Mouse (Mus musculus) small intestine, adult 2 months (tissue): ENCODE results near the gene Chmp2a.

Experiments
- CTCF ChIP-seq: fragments of 200-500 bp; IDR thresholded peaks from 2 replicates; pipeline ENCODE4 v1.5.1; 2012; ENCODE audit warnings: low read depth, mild to moderate bottlenecking, control low read depth, inconsistent platforms, low read length, moderate library complexity, mixed read lengths; ENCODE audit not compliant: insufficient replicate concordance, insufficient read length; ENCODE audit errors: extremely low read depth
- POLR2A ChIP-seq: fragments of 200-500 bp; IDR thresholded peaks from 2 replicates; pipeline ENCODE4 v1.6.1; 2012; ENCODE audit warnings: low read depth, mild to moderate bottlenecking, control low read depth, inconsistent platforms, low read length, moderate library complexity

GRCm38 (mm10) chr7:13028986-13029385 is 5.6 kb downstream of the Chmp2a start:
- no peak for TF ChIP-seq CTCF
- TF ChIP-seq POLR2A: no peak
